Mouse (Mus musculus) embryonic facial prominence, embryonic 14.5 days (tissue): ENCODE data around the gene Pax7. TPM values are rescaled to one million over a fixed set of nuclear protein-coding genes. Genes with fewer than 3 reads are reported as not detected.

Experiments used
- ATAC-seq: fragments of 200-750 bp; cut with Nextera tagmentation; 2 replicates; pipeline ENCODE4 v1.8.0; 2017; ENCODE audit warnings: low read depth, moderate number of reproducible peaks, moderate TSS enrichment
- DNase-seq: peaks from one replicate; pipeline ENCODE4 v3.0.0-alpha.2; 2015; ENCODE audit warnings: low spot score
- H3K27ac ChIP-seq: fragments of 300-500 bp; sonication (generic); replicated peaks from 2 replicates; pipeline ENCODE4 v1.5.1; 2014; ENCODE audit warnings: low read depth, mild to moderate bottlenecking, low read length, moderate library complexity
- H3K27me3 ChIP-seq: fragments of 300-500 bp; sonication (generic); replicated peaks from 2 replicates; pipeline ENCODE4 v1.6.1; 2014; ENCODE audit warnings: low read length; ENCODE audit not compliant: control insufficient read depth, insufficient read depth
- H3K36me3 ChIP-seq: fragments of 300-500 bp; sonication (generic); 2 replicates; pipeline ENCODE4 v1.6.1; 2014; ENCODE audit warnings: low read length, mixed read lengths; ENCODE audit not compliant: control insufficient read depth, insufficient read depth
- H3K4me1 ChIP-seq: fragments of 300-500 bp; sonication (generic); 2 replicates; pipeline ENCODE4 v1.6.1; 2014; ENCODE audit warnings: antibody characterized with exemption, low read length; ENCODE audit not compliant: control insufficient read depth, insufficient read depth
- H3K4me2 ChIP-seq: fragments of 300-500 bp; sonication (generic); 2 replicates; pipeline ENCODE4 v1.6.1; 2014; ENCODE audit warnings: low read depth, mild to moderate bottlenecking, low read length, moderate library complexity, mixed read lengths
- H3K4me3 ChIP-seq: fragments of 300-500 bp; sonication (generic); 2 replicates; pipeline ENCODE4 v1.5.1; 2014; ENCODE audit warnings: low read depth, mild to moderate bottlenecking, low read length
- H3K9ac ChIP-seq: fragments of 300-500 bp; sonication (generic); 2 replicates; pipeline ENCODE4 v1.6.1; 2014; ENCODE audit warnings: low read depth, mild to moderate bottlenecking, low read length, moderate library complexity, mixed read lengths
- H3K9me3 ChIP-seq: fragments of 300-500 bp; sonication (generic); 2 replicates; pipeline ENCODE4 v1.6.1; 2016; ENCODE audit warnings: low read length; ENCODE audit not compliant: control insufficient read depth
- WGBS: fragments of 180-500 bp; shearing (Covaris S2); extraction: QIAGEN DNeasy Blood & Tissue Kit; methylation state at CpG from one replicate; pipeline ENCODE4 v1.1.7; 2014; 5-methylcytosine and 5-hydroxymethylcytosine counted together
- polyA plus RNA-seq: library from polyadenylated mRNA; unstranded; fragments of >200 nt; fragmentation: Nextera tagmentation; extraction: Ambion mirVana; gene quantifications from 2 replicates; pipeline ENCODE4 v1.2.1, GENCODE M21; 2014

Gene Pax7
- polyA plus RNA-seq = 2.6 TPM in 2 replicates

DNA sequence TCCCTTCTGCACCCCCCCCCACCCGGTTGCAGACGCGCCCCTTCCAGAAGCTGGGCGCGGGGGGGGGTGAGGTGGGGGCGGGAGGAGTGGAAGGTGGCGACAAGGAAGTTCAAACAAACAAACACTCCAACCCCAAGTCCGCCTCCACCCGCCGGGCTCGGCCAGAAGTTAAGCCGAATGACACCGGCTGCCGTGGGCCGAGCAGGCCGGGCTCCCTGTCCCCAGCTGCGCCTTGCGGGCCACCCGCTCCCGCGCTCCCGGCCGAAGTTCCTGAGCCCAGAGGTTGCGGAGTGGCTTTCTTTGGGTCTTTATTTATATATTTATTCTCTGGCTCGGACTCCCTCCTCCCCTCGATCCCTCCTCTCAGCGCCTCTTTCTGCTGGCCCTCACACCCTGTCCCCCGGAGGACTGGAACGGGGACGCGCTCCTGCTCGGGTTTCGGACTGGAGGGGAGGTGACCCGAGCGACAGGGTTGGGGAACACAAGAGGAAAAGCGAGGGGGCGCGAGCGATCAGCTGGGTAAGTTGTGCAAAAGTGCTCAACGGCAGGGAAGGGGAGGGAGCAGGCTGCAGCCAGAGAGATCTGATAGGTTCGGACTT, at the start of gene Pax7:
TSS of gene Pax7 (minus strand) at position 493 of the 599 bp plus-strand sequence.
- Histone ChIP-seq H3K27me3 (peaks cover 99% of the 10 kb centered on the region), H3K9ac (peak within 1 kb of the TSS; percentile 66), H3K4me2 (peak within 1 kb of the TSS; percentile 48), H3K9me3 (no peaks in the 10 kb centered on the region), H3K4me1 (no peaks in the 10 kb centered on the region), H3K4me3 (peak within 1 kb of the TSS; percentile 44), H3K36me3 (no peaks in the 10 kb centered on the region), H3K27ac (peak within 1 kb of the TSS; percentile 69)
- under 1% methylated on average over 40 of the region's 41 CpGs for WGBS
- DNase-seq (peak; percentile 59), ATAC-seq (peak; percentile 42)

DNA sequence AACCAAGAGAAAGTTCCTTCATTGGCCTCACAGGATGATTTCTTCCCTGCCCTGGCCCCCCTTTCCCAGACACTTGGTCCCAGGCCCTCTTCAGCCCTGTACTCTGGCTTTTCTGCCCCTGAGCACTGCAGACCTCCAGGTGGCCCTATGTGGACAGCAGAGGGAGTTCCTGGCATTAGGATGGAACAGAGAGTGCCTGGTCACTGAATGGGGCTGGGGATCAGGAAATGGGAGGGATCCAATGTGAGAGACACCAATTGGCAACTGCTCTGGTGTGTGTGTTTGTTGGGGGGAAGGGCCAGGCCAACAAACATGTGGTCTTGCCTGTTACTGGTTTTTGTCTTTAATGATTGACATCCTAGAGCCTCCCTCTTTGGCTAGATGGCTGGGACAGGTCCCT, 48.5 kb upstream of the Pax7 start:
- Histone ChIP-seq H3K27ac (no peak overlapping the region), H3K36me3 (no peaks in the 10 kb centered on the region), H3K9me3 (no peaks in the 10 kb centered on the region), H3K4me2 (no peak overlapping the region), H3K4me1 (no peaks in the 10 kb centered on the region), H3K27me3 (no peaks in the 10 kb centered on the region), H3K9ac (no peak overlapping the region), H3K4me3 (no peak overlapping the region)
- no peak for ATAC-seq
- DNase-seq = no peak

DNA sequence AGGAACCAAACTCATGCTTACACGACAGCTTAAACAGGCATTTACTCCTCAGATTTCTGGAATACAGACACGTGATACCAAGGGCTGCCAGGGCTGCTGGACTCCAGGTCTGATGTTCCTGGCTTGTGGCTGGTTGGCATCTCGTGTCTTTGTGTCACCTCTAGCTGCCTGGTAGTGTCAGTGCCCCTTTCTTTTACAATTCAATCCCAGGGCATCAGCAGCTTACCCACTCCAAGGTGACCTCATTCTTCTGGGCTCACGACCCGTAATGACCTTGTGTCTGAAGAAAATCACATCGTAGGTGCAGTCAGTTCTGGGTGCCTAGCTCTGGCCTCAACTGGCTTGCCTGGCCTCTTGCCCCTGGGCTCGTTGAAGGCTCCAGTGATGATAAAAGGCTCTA, 46.0 kb upstream of the Pax7 start:
- Histone ChIP-seq H3K4me3 (no peak overlapping the region), H3K27ac (no peak overlapping the region), H3K4me2 (no peak overlapping the region), H3K36me3 (no peaks in the 10 kb centered on the region), H3K9ac (no peak overlapping the region), H3K4me1 (no peaks in the 10 kb centered on the region), H3K27me3 (no peaks in the 10 kb centered on the region), H3K9me3 (no peaks in the 10 kb centered on the region)
- 64% methylated on average over 7 of the region's 7 CpGs for WGBS
- no peak for ATAC-seq
- no peak for DNase-seq

DNA sequence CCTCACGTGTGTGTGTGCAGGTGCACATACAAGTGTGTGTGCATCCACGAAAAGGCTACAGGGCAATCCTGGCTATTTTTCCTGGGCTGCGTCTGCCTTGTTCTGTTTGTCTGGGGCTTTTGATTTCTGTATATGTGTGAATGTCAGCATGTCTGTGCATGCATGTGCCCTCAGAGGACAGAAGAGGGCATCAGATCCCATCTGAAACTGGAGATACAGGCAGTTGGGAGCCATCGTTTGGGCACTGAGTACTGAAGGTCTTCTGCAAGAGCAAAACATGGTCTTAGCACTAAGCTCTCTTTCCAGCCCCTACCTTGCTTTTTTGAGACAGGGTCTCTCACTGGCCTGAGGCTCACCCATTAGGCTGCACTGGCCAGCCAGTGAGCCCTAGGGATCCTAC, 45.1 kb upstream of the Pax7 start:
- ATAC-seq = no peak
- no peak overlapping the region for H3K9ac ChIP-seq
- H3K4me2 ChIP-seq = no peak overlapping the region
- WGBS = 73% methylated on average over 4 of the region's 4 CpGs
- DNase-seq = no peak
- H3K27me3 ChIP-seq = no peaks in the 10 kb centered on the region
- no peaks in the 10 kb centered on the region for H3K4me1 ChIP-seq
- H3K36me3 ChIP-seq = no peaks in the 10 kb centered on the region
- no peaks in the 10 kb centered on the region for H3K9me3 ChIP-seq
- H3K27ac ChIP-seq = no peak overlapping the region
- H3K4me3 ChIP-seq = no peak overlapping the region

DNA sequence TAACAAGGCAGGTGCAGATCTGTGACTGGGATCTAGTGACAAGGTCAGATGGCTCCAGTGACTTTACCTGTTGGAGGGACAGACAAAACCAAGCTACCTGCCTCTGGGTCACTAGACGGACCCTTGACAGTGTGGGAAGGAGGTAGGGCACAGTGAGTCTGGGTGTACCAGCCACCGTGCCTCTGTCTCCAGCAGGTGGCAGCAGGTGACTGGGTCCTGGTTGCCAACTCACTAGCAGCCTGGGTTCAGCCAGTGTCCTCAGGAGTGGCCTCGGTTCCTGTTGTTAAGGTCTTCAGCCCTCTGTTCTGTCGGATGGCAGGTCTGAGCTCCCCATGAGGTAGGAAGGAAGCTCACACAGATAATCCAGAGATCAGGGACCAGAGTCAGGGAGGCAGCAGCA, 43.9 kb upstream of the Pax7 start:
- Histone ChIP-seq H3K9me3 (no peaks in the 10 kb centered on the region), H3K4me1 (no peaks in the 10 kb centered on the region), H3K27ac (no peak overlapping the region), H3K4me2 (no peak overlapping the region), H3K9ac (no peak overlapping the region), H3K36me3 (no peaks in the 10 kb centered on the region), H3K4me3 (no peak overlapping the region), H3K27me3 (no peaks in the 10 kb centered on the region)
- 5% methylated on average over 4 of the region's 4 CpGs for WGBS
- DNase-seq = peak; percentile 74
- peak; percentile 88; the same call in 1 of the 2 replicates for ATAC-seq

DNA sequence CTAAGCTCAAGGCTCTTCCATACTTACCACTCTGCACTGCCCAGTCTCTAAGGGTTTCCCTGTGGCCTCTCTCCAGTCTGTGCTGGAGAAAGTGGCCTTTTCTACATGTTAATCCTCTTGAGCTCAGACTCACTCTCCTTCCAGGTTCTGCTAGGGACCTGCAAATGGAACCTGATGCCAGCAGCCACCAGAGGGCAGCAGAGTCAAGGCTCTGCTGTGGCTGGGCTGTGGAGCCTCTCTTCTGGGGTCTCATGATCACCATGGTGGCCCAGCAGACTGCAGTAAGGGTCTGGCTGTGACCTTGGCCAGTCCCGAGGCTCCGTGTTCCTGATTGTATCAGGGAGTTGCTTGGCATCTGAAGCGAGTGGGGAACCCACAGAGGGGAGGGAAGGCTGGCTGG, 39.3 kb upstream of the Pax7 start:
- no peak overlapping the region for H3K27ac ChIP-seq
- H3K9ac ChIP-seq = no peak overlapping the region
- no peak overlapping the region for H3K4me2 ChIP-seq
- 0 out of 2 replicates have a peak, but pooled peaks have one; percentile 45 for ATAC-seq
- no peaks in the 10 kb centered on the region for H3K36me3 ChIP-seq
- no peaks in the 10 kb centered on the region for H3K9me3 ChIP-seq
- WGBS = 0% methylated on average over 3 of the region's 3 CpGs
- no peaks in the 10 kb centered on the region for H3K27me3 ChIP-seq
- H3K4me3 ChIP-seq = no peak overlapping the region
- H3K4me1 ChIP-seq = no peaks in the 10 kb centered on the region
- peak; percentile 51 for DNase-seq

DNA sequence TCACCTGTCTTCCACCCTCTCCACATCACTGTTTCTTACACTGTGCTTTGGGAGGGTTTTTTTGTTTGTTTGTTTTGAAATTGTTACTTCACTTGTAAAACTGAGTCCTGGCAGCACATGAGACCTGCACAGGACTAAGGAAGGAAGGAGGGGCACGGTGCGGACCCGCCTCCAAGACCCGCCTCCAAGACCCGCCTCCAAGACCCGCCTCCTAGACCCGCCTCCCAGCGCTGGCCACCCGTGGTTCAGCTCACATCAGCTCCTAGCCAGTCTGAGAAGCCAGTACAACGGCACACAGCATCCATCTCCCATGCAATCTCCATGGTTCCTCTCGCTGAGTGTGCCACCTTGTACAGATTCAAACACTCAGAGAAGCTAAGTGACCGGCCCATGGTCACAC, 38.4 kb upstream of the Pax7 start:
- no peaks in the 10 kb centered on the region for H3K36me3 ChIP-seq
- no peak overlapping the region for H3K27ac ChIP-seq
- H3K4me2 ChIP-seq = no peak overlapping the region
- DNase-seq = no peak
- 25% methylated on average over 12 of the region's 12 CpGs for WGBS
- H3K4me1 ChIP-seq = no peaks in the 10 kb centered on the region
- no peak overlapping the region for H3K9ac ChIP-seq
- ATAC-seq = 0 out of 2 replicates have a peak, but pooled peaks have one; percentile 47
- H3K27me3 ChIP-seq = no peaks in the 10 kb centered on the region
- H3K4me3 ChIP-seq = no peak overlapping the region
- no peaks in the 10 kb centered on the region for H3K9me3 ChIP-seq

DNA sequence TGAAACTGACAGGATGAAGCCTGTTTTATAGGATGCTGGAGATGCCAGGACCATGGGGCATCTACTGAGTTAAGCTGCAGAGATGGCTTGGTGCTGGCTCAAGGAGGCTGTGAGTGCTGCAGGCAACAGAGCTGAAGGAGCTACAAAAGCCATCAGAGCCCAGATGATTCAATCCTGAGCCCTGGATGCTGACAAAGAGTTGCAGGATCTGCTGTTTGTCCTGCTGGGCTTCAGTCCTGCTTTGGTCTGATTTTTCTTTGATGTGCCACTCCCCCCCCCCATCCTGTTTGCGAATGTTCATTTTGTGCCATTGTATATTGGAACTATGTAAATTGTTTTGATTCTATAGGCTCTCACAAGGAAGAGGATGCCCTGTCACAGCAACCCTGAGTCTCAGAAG, 29.9 kb upstream of the Pax7 start:
- H3K27ac ChIP-seq = no peak overlapping the region
- ATAC-seq = no peak
- H3K9ac ChIP-seq = no peak overlapping the region
- DNase-seq = no peak
- peaks cover 1% of the 10 kb centered on the region; the same call in 1 of the 2 replicates for H3K27me3 ChIP-seq
- no peaks in the 10 kb centered on the region for H3K36me3 ChIP-seq
- no peak overlapping the region for H3K4me3 ChIP-seq
- H3K4me2 ChIP-seq = no peak overlapping the region
- H3K9me3 ChIP-seq = no peaks in the 10 kb centered on the region
- 85% methylated on average over 1 of the region's 1 CpGs for WGBS
- H3K4me1 ChIP-seq = no peaks in the 10 kb centered on the region

DNA sequence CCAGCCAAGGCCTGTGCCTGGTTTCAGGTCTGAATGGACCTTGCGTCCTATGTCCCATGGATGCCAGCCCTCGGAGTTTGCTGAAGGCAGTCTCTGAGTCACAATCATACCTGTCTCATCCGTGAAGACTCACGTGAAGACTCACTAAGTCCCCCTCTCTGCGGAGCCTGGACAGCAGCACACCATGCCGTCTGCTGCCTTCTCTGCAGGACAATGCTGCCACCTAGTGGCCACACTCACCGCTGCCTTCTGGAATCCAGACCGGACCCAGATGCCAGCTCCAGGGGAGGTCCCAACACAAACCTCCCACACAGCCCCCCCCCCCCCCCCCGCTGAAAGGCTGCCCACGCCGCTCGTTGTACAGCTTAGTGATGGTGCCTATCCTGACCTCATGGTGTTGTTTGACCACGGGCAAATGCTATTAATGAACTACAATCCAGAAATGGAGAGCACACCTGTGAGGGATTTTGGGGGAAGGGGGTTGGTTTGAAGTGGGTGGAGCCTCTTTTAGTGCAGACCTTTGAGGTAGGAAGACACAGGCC, 25.4 kb upstream of the Pax7 start:
- Histone ChIP-seq H3K36me3 (no peaks in the 10 kb centered on the region), H3K27ac (no peak overlapping the region), H3K4me3 (no peak overlapping the region), H3K9ac (no peak overlapping the region), H3K9me3 (no peaks in the 10 kb centered on the region), H3K27me3 (peaks cover 30% of the 10 kb centered on the region), H3K4me1 (no peaks in the 10 kb centered on the region), H3K4me2 (no peak overlapping the region)
- DNase-seq = peak; percentile 89
- 3% methylated on average over 9 of the region's 13 CpGs for WGBS
- ATAC-seq = peak; percentile 80
